Mouse (Mus musculus) gastrocnemius, adult 2 months (tissue): ENCODE data around the gene Gbe1. TPM values are rescaled to one million over a fixed set of nuclear protein-coding genes. Genes with fewer than 3 reads are reported as not detected.
A peak's percentile ranks its signal among the peaks of the same experiment; 100 is the strongest.

Source experiments
- DNase-seq: peaks from one replicate; pipeline ENCODE4 v3.0.0; 2022
- H3K27ac ChIP-seq: fragments of 200-600 bp; 2 replicates; pipeline ENCODE4 v1.8.1; 2022; ENCODE audit warnings: mild to moderate bottlenecking
- H3K4me3 ChIP-seq: fragments of 200-600 bp; 2 replicates; pipeline ENCODE4 v1.8.1; 2022; ENCODE audit warnings: mild to moderate bottlenecking, moderate library complexity
- CTCF ChIP-seq: fragments of 200-600 bp; IDR thresholded peaks from 2 replicates; pipeline ENCODE4 v1.8.1; 2022; ENCODE audit warnings: antibody characterized with exemption, mild to moderate bottlenecking, moderate library complexity
- intact Hi-C: fragments of 180-260 bp; cut with DNase I; formaldehyde crosslinking; loops from one replicate; pipeline ENCODE4 v1.15.1; 2025
- total RNA-seq, 2 experiments: library from RNA; stranded (reverse); gene quantifications; 2 replicates each; pipeline ENCODE4 v1.2.3; 2021

Gene Gbe1
- total RNA-seq, 2 experiments from 2014 or later, result 53.8 to 77.1 TPM

DNA sequence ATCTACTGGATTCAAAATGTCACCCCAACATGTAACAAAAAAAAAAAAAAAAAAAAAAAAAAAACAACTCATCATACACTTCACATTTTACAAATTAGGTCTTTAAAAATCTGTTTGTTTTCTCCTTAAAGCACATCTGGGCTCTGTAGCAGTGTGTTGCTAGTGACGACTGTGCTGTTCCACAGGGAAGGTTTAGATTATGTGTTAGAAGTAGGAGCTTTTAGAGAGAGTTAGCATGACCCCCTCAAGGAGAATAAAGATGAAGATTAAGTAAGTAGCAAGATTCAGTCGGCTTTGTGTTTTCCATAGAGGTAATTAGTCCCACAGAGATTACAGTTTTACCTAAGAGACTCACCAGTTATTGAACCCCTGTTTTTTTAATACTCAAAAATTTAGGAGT is 16.3 kb downstream of the Gbe1 start:
- DNase-seq, result no peak
- no peak for TF ChIP-seq CTCF
- intact Hi-C loops, result no loop called here
- Histone ChIP-seq H3K4me3 (no peak overlapping the region), H3K27ac (peak overlapping the region; percentile 82)

DNA sequence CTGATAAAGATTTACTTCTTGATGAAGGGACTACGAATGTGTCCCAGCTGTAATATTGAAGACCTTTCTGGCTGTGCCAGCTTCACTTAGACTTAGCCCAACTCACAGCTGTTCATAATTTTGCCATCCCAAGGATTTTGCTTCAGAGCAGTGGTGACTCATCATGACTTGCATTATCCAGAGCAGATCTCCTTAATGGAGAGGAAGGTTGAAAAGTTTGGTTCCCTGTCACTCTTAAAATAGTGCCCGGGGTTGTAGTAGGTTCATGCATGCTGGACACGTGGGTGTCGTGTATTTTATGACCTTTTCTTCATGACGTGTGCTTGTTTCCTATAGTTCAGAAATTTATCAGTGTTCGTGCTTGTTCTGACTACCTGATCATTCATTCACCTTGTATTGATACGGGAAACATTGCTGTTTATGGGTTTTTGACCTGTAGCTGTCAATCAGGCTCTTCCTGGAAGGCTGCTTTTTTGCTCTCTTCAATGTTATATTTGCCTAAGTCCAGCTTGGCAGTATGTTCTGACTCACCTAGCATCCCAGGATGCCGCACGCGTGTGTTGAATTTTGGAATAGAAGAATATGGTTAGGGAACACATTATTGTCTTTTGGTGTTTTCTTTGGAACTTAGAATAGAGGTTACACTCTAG is 17.0 kb downstream of the Gbe1 start:
- TF ChIP-seq CTCF, result no peak
- no peak for DNase-seq
- Histone ChIP-seq H3K4me3 (no peak overlapping the region), H3K27ac (peak overlapping the region; percentile 82)
- intact Hi-C loops, result no loop called here

- Histone ChIP-seq H3K27ac (peak overlapping the region; percentile 1; the same call in 1 of the 2 replicates), H3K4me3 (peak overlapping the region; percentile 35)
- no peak for DNase-seq
- TF ChIP-seq CTCF, result no peak
- intact Hi-C loops, result no loop called here
Measured at GRCm38 (mm10) chr16:70334812-70335211, 21.1 kb downstream of the Gbe1 start.

- no peak for TF ChIP-seq CTCF
- Histone ChIP-seq H3K4me3 (no peak overlapping the region), H3K27ac (no peak overlapping the region)
- intact Hi-C loops, result no loop called here
- no peak for DNase-seq
Measured at GRCm38 (mm10) chr16:70335472-70335871, 21.7 kb downstream of the Gbe1 start.

DNA sequence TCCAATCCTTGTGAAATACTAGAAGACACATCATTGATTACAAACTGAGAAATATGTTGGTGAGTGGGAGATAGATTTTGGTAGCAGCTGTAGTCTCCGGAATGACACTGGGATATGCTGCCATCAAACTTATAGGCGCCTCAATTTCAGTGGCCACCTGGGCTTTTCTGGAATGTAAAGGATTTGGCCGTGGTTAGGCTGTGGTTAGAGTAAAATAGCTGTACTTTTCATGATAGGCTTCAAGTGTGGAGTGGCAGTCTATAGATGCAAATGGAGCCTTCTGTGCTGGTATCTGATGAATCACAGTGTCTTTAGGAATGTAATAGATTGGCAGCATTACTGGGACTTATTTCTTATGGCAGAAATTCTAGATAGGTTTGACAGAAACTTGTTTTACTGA is 23.9 kb downstream of the Gbe1 start:
- intact Hi-C loops, result no loop called here
- no peak overlapping the region for H3K27ac ChIP-seq
- DNase-seq, result no peak
- no peak for TF ChIP-seq CTCF
- H3K4me3 ChIP-seq, result no peak overlapping the region

DNA sequence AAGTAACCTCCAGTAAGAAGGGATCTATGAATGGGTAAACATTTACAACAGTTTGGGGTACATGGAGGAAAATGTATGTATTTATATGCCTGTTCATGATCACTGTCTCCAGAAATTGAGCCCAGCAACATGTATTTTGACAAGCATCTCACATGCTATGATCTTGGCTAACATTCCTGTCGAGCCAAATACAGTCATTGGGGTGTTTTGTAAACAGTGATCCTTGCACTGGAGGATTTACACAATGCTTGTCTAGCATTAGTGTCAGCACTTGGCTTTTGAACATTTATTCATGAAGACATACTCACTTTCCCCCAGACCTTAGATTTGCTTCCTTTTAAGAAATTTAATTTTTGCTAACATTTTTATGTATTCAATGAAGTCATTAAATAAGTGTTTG is 30.7 kb downstream of the Gbe1 start:
- Histone ChIP-seq H3K4me3 (no peak overlapping the region), H3K27ac (no peak overlapping the region)
- DNase-seq, result no peak
- no peak for TF ChIP-seq CTCF
- intact Hi-C loops, result no loop called here

DNA sequence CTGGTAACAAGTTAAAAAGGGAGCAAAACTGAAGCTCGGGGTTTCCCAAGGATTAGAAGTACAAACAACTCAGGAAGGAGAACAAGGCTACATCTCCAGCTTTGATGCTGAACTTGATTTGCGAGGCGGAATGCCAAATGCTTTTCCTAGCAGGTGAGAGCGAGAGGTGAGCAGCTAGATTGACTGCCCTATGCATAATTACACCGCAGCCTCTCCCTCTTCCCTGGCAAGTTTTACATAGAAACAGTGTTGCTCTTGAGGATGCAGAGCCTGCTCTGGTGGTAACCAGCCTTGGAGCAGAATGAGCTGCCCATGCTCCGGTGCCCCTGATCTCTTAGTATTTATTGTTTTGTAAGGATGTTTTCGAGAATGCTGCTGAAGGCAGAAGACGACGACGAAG is 31.9 kb downstream of the Gbe1 start:
- H3K4me3 ChIP-seq, result no peak overlapping the region
- TF ChIP-seq CTCF, result no peak
- no peak for DNase-seq
- intact Hi-C loops, result no loop called here
- no peak overlapping the region for H3K27ac ChIP-seq

DNA sequence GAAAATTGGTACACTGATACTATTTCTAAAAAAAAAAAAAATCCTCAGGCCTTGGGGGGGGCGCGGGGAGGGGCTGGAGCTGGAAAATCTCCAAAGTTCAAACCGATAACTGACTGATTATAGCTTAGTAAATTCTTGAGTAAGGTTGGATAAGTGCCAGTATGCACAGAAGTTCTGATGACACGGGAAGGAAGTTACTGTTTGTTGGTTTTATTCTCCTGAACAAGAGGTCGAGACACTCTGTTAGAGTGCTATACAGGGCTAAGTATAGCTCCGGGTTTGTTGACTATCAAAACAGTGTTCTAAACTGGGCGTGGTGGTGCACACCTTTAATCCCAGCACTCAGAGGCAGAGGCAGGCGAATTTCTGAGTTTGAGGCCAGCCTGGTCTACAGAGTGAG is 36.3 kb downstream of the Gbe1 start:
- peak overlapping the region; percentile 35; the same call in 1 of the 2 replicates for H3K27ac ChIP-seq
- H3K4me3 ChIP-seq, result no peak overlapping the region
- DNase-seq, result no peak
- TF ChIP-seq CTCF, result no peak
- intact Hi-C loops, result no loop called here

DNA sequence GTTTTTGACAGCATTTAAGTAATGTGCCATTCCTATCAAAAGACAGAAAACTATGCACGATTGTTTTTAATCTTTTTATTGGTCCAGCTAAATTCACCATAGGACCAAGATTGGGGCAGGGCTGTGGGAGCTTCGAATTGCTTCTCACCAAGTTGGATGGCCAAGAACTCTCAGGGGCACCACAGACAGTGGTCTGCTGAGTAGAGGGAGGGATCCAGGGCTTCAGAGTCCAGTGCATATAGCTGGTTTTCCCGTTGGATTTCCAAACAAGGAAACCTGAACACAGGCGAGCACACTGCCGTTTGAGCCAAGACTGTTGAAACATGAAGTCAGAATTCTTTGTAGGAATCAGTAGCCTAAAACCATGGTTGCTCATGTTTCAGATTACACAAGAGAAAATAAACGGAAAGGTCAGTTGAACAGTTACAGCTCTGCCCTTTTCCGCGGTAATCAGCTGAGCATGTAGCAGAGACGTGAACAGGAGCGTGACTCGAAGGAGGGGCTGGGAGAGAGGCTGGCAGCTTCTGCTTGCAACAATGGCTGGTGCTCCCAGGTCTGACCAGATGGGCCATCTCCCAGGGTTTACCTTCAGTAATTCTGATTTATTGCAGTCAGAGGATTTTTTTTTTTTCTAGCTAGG is 38.0 kb downstream of the Gbe1 start:
- DNase-seq, result peak; percentile 74
- no peak for TF ChIP-seq CTCF
- H3K4me3 ChIP-seq, result peak overlapping the region; percentile 49
- peak overlapping the region; percentile 88 for H3K27ac ChIP-seq
- intact Hi-C loops, result loop anchor here (1.0 kb wide), 1 partner anchor 37 kb away; no protein-coding TSS in a partner anchor

DNA sequence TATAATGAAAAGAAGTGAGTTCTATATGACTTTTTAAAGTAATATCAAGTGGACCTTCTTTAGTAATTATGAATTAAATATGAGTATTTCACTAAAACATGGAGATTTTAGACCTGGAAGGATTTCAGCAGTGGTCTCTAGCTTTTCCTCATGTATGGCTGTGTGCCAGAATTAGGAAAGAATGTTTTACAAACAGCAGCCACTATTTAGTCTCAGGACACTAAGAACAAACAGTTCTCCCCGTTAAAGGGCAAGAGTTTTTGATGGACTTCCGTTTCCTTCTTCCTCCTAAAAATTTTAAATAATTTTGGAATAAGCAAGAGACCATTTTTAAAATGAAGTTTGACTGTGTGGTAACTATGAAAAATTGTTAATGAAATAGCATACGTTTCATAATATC is 38.8 kb downstream of the Gbe1 start:
- DNase-seq, result no peak
- no peak for TF ChIP-seq CTCF
- H3K4me3 ChIP-seq, result peak overlapping the region; percentile 49; the same call in 1 of the 2 replicates
- peak overlapping the region; percentile 88 for H3K27ac ChIP-seq
- intact Hi-C loops, result loop anchor here (1.0 kb wide), 1 partner anchor 38 kb away; no protein-coding TSS in a partner anchor

DNA sequence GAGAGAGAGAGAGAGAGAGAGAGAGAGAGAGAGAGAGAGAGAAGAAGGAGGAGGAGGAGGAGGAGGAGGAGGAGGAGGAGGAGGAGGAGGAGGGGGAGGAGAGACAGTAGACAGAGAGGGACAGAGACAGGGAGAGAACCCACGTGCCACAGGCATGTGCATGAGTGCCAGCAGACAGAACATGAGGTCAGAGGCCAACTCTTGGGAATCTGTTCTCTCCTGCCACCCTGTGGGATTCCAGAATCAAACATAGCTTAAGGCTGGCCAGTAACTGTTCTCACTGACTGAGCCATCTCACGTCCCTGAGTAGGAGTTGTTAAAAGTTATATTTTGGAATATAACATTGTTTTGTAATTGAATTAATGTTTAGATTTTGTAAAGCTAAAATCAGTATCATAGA is 39.3 kb downstream of the Gbe1 start:
- Histone ChIP-seq H3K27ac (peak overlapping the region; percentile 40; the same call in 1 of the 2 replicates), H3K4me3 (no peak overlapping the region)
- DNase-seq, result peak; percentile 82
- TF ChIP-seq CTCF, result peak; percentile 69
- intact Hi-C loops, result no loop called here

DNA sequence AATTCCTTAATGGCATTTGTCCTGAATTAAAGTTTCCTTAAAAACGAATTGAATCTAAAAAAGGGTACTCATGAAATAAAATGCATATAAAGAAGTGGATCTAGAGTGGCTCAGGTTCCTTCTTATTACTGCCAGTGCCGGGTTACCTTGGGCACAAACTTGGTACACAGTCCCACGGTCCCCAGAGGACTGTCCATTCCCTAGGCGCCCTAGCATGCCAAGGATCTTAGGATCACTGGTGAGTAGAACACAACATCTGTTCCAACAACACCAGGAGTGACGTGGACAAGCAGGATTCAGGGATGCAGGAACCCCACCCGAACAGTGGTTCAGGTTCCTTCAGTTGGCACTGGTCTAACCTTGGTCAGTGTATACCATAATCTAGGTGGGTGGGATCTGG is 44.6 kb downstream of the Gbe1 start:
- TF ChIP-seq CTCF, result no peak
- intact Hi-C loops, result no loop called here
- no peak for DNase-seq
- Histone ChIP-seq H3K4me3 (no peak overlapping the region), H3K27ac (no peak overlapping the region)

DNA sequence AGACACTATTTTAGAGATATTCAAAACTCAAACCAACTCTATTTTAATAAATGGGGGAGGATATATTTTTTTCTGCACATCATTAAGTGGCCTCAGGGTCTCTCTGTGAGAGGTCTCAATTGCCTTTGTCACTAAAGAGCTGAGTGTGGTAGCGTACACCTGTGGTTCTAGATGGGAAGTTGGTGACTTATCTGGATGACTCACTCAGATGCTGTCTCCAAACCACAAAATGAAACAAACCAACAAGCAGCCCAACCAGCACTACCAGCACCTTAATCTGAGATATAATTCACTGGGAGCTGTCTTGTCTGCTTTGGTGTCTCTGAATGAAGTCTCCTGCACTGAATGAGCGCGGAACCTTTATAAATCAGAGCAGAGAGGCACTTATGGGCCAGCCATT is 51.5 kb downstream of the Gbe1 start:
- TF ChIP-seq CTCF, result no peak
- Histone ChIP-seq H3K27ac (no peak overlapping the region), H3K4me3 (no peak overlapping the region)
- intact Hi-C loops, result no loop called here
- no peak for DNase-seq

DNA sequence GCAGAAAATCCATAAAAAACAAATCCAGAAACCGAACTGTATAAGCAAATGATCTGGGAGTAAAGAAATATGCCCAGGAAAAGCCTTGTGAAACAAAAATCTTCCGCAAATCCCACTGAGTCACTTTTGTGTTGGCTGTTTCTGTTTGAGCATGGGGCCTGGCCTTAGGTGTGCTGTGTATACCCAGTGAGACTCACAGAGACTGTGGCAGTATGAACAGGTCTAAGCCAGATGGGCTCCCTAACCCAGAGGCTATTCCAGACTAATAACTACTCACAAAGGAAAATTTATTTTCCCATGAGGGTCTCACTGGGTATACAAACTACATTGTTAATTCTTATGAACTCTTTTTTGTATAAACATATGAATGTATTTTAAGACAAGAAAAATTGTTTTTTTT is 67.3 kb downstream of the Gbe1 start:
- intact Hi-C loops, result no loop called here
- Histone ChIP-seq H3K4me3 (no peak overlapping the region), H3K27ac (no peak overlapping the region)
- no peak for DNase-seq
- no peak for TF ChIP-seq CTCF
